Mouse (Mus musculus): Measurements from ENCODE around the gene Hnrnpf.

GRCm38 (mm10) chr6:117901510-117902402 lies 1.6 kb downstream of the Hnrnpf start:
- TF ChIP-seq EP300 (IDR thresholded peaks at IDR 0.05) (no peak), CTCF (IDR thresholded peaks at IDR 0.05) (no peak)

Data from lung, postnatal 0 days (tissue).